Mouse (Mus musculus) lung, postnatal 25 days (tissue): ENCODE results near the gene Gtf2h4.
A peak's percentile ranks its signal among the peaks of the same experiment; 100 is the strongest.

Source experiments
- DNase-seq: peaks from one replicate; pipeline ENCODE4 v3.0.0; 2022; ENCODE audit warnings: low spot score

Gtf2h4 gene

DNA sequence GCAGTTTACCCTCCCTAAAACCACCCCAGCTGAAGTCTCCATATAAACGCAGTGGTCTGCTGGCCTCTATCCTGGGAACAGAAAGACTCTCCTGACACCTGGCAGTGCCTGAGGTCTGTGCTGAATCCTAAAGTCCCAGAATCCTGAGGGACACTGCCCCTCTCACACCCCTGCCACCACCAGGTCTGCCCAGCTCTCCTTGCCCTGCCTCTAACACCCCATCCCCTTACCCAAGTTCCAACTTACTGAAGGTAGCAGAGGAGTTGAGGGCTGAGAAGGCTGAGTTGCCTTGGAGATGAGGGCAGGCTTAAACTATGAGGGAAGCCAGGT, 23.9 kb upstream of the Gtf2h4 start:
- no peak for DNase-seq

DNA sequence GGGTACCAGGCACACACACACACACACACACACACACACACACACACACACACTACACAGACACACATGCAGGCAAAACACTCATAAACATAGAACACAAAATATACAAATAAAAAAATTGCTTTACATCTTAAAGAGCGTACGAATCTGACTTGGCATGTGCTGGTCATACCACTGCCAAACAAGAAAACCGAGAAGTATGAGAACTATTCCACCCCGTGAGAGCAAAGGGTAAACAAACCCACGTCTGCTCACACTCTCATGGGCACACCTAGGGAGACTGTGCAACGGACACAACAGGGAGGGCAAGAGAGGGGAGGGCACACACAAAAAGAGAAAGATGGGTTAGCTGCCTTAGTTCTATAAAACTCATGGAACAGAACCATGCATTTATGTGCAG, 23.2 kb upstream of the Gtf2h4 start:
- no peak for DNase-seq

DNA sequence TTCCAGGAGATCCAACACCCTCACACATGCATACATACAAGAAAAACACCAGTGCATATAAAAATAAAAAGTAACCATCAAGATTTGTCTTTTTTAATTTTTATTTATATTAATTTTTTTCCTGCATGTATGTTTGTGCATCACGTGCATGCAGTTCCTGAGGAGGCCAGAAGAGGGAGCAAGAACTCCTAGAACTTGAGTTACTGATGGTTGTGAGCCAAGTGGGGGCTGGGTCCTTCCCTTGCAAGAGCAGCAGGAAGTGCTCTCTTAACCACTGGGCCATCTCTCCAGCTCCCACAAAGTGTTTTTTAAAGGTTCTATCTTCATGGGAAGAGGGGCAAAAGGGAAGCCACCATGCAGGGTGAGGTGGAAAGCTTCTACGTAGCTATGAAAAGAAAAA, 21.8 kb upstream of the Gtf2h4 start:
- DNase-seq: no peak

DNA sequence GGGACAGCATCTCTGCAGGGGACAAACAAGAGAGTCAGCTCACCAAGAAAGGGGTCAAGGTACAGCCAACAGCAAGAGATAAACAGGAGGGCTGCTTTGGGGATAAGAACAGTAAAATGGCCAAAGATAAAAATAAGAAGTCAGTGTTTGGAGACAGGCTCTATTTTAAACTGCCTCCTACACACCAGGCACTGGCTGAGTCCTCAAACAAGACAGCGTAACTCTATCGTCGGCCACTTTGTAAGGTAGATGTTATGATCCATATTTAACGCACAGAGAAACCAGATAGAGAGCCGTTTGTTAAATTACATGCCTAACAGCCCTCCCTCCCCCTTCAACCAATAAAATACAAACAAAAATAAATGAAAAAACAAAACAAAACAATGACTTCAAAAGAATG, 20.4 kb upstream of the Gtf2h4 start:
- DNase-seq: no peak

DNA sequence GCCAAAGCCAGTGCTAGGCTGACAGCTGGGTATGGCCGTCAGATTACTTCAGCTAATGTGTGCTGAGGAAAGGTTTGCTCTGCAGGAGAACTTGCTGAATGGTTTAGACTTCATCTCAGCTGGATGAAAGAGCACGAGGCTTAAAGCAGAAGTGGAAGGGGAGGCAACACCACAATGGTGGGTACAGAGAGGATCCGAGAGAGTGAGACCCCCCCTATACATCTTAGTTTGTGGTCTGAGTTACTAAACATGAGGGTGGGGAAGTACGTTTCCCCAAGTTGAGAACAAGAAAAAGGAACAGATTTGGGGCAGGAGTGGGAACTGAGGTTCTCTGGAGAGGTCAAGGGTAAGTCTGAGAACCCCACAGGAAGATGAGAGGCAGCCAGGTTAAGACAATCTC, 18.8 kb upstream of the Gtf2h4 start:
- no peak for DNase-seq

DNA sequence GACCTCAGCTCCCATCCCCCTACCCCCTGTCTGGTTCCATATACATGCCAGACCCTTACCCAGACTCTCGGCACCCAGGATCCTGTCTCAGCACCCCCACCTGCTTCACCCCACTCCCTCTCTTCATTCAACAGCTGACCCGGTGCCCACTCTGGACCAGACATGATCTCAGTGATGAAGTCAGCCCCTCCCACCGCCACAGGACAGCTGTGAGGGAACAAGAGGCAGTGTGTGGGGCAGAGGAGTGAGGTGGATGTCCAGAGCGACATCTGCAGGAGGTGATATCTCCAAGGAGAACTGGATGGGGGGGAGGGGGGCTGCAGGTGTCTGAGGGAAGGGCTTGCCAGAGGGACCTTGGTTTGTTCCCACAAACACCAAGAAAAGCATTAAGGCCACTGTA, 18.3 kb upstream of the Gtf2h4 start:
- no peak for DNase-seq

DNA sequence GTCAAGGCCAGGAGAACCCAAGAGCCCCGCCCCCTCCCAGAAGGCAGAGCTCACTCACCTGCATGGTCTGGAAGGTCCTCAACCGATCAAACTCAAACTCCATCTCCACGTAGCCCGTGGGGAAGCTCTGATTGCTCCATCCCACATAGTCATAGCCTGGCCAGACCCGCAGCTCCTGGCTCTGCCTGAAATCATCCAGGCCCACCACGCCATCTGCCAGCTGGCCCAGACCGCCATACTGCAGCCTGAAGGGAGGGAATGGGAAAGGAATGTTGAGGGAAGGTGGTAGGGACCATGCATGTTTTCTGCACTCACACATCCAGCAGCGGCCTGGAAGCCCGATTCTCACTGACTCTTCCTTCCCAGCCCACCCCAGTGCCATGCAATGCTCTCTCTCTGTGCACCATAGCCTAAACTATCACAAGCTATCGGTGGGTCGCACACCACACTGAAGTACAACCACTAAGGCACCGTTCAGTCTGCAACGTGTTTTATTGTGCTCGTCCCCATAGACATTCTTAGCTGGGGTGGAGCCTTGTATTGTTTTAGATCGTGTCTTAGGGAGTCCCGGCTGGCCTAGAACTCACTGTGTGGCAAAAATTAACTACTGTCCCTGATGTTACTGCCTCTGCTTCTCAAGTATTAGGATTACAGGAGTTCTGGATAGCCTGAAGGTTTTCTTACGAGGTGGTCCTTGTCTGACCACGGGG, 16.6 kb upstream of the Gtf2h4 start:
- no peak for DNase-seq

DNA sequence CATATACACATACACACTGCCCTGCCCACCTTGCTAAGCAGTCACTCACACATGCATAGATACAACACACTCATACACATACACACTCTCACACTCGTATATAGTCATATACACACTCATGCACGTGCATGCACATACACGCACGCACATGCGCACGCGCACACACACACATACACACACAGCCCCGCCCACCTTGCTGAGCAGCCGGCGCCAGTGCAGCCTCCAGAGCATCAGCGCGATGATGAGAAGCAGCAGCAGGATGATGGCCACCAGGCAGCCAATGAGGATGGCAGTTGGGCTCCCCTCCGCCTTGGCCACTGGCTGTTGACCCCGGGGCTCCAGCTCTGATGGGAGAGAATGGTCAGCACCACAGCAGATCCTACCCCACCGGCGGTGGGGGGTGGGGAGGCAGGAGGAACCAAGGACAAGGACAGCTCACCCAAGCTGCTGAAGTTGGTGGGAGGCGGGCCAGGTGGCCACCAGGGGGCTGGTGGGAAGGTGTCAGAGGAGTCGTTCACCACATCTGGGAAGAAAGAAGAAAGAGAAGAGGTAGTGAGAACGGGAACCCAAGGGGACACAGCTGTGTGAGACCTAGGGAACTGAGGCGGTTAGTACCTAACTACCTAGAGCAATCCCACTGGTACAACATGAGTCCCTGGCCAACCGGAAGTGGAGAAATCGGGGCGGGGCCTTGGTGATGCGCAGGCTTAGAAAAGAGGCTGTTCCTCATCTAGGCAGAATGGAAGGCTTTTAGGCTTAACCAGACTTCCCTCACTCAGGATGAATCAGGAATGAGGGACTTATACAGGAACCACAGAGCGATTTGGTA, 15.0 kb upstream of the Gtf2h4 start:
- DNase-seq: no peak

DNA sequence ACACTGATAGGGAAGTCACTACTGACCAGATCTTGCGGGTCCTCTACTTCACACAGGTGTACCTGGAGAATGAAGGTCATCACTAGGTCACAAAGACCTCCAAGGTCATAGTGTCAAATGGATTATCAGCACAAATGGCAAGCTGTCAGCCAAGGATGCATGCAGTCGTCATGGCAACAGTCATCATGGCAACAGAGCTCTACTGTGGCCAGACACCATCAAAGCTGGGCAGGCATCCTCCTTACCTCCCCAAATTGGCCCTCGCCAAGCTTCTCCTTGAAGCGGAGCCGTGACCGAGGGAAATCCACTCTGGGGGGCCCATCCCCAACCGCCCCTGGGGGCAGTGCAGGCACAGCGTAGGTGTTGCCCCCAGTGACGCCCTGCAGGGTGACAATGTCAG, 11.5 kb upstream of the Gtf2h4 start:
- DNase-seq: no peak

DNA sequence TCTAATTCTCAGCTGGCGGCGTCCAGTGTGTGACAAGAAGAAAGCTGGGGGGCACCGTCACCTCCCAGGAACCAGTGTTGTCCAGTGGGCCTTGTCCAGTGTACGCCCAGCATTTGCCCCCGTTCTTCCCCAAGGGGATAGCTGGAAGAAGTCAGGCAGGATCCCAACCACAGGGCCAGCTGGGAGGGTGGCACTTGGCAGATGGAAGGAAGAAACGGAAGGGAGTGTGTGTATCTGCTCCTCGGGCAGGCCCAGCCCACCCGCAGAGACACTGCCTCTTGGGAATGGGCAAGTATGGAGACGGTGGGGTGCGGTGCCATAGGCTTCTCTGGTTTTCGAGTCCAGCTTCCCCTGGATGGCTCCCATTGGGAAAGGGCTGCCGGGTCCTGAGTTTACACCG, 8.4 kb upstream of the Gtf2h4 start:
- DNase-seq: no peak

DNA sequence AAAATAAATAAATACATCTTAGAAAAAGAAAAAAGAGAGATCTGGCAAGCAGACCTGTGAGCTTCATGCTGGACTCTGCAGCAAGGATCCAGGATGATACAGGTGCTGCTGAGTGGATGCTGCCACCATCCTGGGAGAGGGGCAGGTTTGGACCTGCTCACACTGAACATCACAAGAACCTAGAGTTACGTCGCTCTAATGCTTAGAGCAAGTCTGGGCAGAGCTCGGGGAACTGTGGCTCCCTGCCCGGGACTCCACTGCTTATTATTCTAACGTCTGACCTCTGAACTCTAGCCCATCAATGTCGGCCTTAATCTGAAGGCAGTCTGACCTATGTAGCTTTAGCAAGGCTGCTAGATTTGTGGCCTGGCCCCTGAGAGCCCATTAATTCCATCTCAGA, 7.1 kb upstream of the Gtf2h4 start:
- no peak for DNase-seq

DNA sequence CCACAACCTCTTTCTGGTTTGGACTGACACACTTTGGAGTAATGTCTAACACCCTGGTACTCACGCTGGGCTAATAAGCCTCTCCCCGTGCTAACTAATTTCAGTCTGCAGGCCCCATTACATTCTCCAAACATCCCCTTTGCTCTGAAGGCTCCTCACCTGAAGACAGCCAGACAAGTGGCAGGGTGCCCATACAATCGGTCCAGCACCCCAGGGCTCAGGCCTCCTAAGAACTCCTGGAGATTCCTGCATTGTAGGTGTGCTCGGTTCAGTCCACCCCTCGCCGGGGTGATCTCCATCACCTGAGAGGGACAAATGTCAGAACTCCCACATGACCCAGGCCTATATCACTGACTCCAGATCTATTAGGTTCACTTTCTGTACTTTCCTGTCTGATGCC, 1.0 kb downstream of the Gtf2h4 start:
- no peak for DNase-seq

DNA sequence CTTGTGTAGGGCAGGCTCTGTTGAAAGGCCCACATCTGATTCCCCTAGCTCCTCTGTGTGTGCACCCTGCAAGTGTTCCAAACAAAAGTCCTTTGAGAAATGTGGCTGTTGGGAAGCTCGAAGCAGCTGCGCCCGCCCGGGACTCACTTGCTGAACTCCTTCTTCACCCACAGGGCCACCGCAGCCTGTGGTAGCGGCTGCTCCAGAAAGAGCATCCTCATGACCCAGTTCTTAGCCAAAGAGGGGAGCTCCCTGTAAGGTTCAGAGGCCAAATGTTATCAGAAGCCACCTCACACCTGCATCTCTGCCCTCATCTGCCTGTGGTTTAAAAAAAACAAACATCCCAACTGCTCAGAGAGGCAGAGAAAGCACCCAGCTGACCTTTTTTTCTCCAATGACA, 1.7 kb downstream of the Gtf2h4 start:
- no peak for DNase-seq

DNA sequence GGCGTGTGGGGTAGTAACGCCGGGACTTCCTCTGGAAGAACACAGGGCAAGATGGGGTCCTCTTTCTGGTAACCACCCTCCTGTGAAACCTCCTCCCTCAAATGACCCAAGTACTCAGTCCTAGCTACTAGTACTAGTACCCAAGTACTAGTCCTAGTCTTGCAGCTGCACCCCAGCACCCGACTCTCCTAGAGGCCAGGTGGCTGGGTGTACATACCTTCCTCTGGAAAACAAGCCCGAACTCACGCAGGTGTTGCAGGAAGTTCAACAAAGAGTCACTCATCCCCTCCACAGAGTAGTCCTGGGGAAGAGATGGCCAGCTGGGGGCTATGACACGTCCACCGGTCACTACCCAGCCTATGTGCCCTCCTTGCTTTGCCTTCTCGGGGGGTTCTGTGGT, 3.8 kb downstream of the Gtf2h4 start:
- DNase-seq: no peak

DNA sequence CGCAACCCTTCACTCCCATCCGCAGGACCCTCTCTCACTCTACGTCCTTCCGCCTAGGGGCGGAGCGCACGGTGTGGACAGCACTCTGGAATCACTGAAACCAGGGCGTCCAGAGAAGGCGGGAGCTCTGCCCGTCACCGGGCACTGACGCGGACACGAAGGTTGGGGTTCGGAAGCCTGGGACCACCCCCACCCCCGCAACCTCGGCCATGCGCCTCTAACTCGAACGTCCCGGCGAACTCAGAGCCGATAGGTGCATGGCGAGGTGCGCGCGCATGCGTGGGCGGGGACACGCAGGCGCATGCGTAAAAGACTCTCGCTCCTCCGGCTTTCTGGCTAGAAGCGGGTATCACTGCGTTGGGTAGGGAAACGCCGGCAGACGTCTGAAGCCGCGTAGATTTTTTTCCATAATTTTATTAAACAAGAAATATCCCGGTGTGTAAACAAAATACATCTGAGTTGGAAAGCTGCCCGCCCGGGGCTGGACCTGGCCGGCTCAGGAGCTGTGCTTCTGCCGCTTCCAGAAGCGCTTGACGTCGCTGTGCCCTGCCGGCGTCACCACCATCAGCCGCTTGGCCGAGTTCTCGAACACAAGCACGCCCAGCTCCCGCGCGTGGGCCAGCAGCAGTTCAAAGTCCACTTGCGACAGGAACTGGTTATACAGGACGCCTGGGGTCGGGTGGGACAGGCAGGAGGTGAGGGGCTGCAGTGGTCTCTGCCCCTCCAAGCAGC, 6.0 kb downstream of the Gtf2h4 start, which contains the start of gene Vars2:
Gene Vars2, minus strand, starts transcription at position 259 of the 732 bp plus-strand sequence.
- peak; percentile 97 for DNase-seq

DNA sequence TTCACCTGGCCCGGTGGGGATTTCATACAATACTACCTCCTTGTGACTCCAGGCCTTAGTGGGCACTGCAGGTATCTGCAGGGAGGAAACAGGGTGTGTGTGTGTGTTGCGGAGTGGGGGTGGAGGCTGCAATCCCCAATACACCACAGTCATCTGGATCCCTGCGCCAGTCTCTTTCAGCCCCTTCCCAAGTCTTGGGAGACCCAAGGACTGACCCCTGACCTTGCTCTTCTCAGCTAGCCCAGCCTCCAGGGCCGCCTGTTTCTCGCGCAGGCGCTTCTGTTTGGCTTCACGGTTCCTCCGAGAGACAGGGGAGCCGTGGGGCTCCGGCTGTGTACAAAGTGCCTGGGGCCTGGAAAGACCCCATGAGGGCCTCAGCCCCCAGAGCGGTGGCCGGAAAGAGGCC, 6.7 kb downstream of the Gtf2h4 start:
- DNase-seq: no peak

DNA sequence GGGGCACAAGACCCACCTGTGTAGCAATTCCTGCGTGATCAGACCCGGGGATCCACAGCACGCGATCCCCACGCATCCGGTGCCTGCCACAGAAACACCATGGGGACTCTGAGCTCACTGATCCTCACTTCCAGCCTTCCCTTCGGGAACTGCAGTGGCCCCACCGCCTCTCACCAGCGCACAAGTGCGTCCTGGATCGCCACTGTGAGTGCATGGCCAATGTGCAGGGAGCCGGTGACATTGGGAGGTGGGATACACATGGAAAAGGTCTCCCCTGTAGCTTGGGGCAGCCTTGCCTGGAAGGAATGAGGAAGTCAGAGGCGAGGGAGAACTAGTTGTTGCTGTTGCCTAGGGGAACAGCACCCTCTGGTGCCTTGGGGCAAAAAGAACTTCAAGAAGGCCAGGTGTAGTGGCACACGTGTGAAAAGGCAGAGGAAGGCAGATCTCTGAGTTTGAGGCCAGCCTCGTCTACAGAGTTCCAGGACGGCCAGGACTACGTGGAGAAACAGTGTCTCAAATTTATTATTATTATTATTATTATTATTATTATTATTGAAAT, 7.5 kb downstream of the Gtf2h4 start:
- DNase-seq: peak; percentile 77

DNA sequence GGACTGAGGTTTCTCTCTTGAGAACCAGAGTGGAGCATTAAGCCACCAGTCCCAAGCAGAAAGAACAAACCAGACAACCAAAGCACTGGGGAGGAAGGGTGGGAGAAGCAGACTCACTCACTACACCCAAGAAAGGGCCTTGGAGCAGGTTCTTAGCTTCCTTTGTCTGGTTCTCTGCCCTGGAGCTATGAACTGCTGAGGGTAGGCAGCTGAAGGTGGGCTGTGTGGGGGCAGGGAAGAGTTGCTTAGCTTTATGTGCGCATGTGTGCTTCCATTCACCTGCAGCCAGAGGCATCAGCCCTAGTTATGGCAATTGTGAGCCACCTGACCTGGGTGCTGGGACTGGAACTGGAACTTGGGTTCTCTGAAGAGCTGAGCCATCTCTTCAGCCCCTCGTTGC, 20.5 kb downstream of the Gtf2h4 start:
- DNase-seq: no peak

DNA sequence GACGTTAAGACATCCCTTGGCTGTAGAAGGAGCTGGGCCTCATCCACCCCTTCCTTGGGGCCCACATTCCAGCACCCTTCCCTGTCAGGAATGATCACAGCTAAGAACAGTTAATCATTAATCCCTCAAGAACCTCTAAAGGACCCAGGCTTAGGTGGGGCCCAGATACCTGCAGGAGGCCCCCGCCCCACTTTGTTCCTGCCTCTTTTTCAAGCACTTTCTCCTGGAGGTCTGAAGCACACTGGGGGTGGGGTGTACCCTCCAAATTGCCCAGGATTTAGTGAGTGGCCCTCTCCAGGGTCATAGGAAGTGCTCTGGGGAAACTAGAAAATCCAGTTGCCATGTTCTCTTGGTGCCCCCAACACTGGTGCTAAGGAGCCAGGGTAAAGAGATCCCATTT, 24.1 kb downstream of the Gtf2h4 start:
- peak; percentile 90 for DNase-seq

DNA sequence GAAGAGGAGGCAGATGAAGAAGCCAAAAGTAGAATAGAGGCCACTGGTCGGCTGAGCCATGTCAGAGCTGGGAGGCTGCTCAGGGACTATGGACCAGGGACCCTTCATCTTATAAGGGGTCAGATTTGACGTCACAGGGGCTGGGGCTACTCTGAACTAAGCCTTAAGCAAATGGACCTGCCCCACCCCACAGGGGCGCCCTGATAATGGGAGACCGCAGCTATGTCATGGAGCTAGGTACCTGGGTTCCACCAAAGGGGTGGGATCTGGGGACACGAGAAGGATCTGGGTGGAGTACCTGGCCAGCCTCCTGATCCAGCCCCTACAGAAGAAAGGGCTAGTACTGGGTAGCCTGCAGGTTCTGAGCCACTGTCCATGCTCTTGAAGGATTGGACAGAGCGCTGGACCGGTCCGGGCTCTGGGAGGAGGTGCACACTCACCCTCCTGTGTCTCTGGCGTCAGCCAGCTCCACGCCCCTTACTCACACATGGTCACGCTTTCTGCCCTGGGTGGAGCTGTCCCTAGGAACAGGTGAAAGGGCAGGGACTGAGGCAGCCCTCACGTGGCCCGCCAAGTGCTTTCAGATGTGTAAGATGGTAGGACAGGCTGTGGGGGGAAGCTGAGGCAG, 29.8 kb downstream of the Gtf2h4 start, which contains the start of gene Mucl3:
Gene Mucl3, minus strand, starts transcription at position 87 of the 628 bp plus-strand sequence.
- peak; percentile 50 for DNase-seq

DNA sequence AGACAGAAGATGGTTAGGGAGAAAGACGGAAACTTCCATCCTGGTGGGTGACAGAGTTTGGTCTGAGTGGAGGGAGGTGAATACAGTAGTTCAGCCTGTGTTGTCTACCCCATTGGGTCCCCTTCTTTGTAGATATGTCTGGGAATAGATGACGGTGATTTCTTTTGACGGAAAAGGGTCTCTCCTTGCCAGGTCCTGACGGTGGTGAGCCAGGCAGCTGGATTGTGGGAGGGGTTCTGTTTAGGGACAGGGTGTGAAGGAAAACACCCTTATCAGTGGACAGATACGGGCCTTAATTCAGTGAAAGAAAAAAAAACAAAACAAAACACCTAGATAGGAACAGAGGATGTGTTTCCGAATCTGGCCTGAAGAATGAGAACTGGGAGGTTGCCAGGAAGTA, 34.2 kb downstream of the Gtf2h4 start:
- no peak for DNase-seq
